Mouse (Mus musculus): ENCODE data around the gene Txndc12.

GRCm38 (mm10) chr4:108834971-108835311 lies 540 bp downstream of the Txndc12 start:
- TF ChIP-seq CTCF (IDR thresholded peaks at IDR 0.05; ENCODE audit: low read depth) (no peak), EP300 (IDR thresholded peaks at IDR 0.05; ENCODE audit: low read depth) (no peak)

Measured in heart, postnatal 0 days (tissue).